Mouse (Mus musculus) cerebellum, adult 11-12 months (tissue): Measurements from ENCODE around the gene Map7.

Experiments
- DNase-seq: peaks from one replicate; pipeline ENCODE4 v3.0.0; 2022

Map7 gene

GRCm38 (mm10) chr10:20295961-20296360, 147.7 kb downstream of the Map7 start:
- no peak for DNase-seq

- no peak for DNase-seq
These were observed 150.1 kb downstream of the Map7 start for GRCm38 (mm10) chr10:20298152-20298920.

- no peak for DNase-seq
These were observed 150.8 kb downstream of the Map7 start for GRCm38 (mm10) chr10:20299114-20299513.

GRCm38 (mm10) chr10:20310969-20311769, 162.9 kb downstream of the Map7 start:
- peak; percentile 38 for DNase-seq

GRCm38 (mm10) chr10:20311918-20312735, 163.9 kb downstream of the Map7 start, which contains the start of gene Bclaf1:
Bclaf1 (plus strand) TSS chr10:20312469.
- DNase-seq: peak; percentile 100

DNA sequence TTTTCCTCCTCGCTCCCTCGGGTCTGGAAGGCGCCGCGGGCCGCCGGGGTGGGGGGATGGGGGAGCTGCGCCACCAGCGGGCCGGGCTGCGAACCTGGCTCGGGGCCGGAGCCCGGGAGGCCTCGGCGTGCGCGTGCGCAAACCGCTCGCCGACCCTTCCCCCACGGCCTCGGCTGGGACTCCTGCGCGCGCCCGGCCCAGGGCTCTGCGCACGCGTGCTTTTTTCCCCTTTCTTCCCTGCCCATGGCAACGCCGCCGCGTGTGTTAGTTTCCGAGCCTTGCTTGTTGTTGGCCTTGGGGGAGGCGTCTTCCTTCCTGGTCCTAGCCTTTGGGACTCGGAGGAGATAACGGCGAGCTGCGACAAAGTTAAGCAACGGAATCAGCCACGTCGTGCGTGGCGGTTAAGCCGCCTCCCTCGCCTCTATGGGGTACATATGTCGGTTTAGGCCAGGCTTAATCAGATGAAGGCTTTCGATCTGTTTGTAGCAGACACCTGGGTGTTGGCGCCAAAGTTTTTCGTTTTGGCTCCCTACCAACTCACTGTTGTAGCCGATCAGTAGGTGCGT, 164.5 kb downstream of the Map7 start:
- peak; percentile 90 for DNase-seq

GRCm38 (mm10) chr10:20313447-20313846, 165.2 kb downstream of the Map7 start:
- no peak for DNase-seq

- no peak for DNase-seq
These were observed 165.7 kb downstream of the Map7 start for GRCm38 (mm10) chr10:20313941-20314340.

GRCm38 (mm10) chr10:20314797-20315196, 166.5 kb downstream of the Map7 start:
- DNase-seq: no peak

GRCm38 (mm10) chr10:20317466-20317865, 169.2 kb downstream of the Map7 start:
- DNase-seq: no peak

- DNase-seq: no peak
These were observed 178.0 kb downstream of the Map7 start for GRCm38 (mm10) chr10:20326226-20326625.
